Mouse (Mus musculus): Measurements from ENCODE around the gene Fam78b.

Fam78b gene

GRCm38 (mm10) chr1:167102046-167102445, 100.8 kb downstream of the Fam78b start:
- no peak for DNase-seq

GRCm38 (mm10) chr1:167102566-167102965, 101.3 kb downstream of the Fam78b start:
- no peak for DNase-seq

DNA sequence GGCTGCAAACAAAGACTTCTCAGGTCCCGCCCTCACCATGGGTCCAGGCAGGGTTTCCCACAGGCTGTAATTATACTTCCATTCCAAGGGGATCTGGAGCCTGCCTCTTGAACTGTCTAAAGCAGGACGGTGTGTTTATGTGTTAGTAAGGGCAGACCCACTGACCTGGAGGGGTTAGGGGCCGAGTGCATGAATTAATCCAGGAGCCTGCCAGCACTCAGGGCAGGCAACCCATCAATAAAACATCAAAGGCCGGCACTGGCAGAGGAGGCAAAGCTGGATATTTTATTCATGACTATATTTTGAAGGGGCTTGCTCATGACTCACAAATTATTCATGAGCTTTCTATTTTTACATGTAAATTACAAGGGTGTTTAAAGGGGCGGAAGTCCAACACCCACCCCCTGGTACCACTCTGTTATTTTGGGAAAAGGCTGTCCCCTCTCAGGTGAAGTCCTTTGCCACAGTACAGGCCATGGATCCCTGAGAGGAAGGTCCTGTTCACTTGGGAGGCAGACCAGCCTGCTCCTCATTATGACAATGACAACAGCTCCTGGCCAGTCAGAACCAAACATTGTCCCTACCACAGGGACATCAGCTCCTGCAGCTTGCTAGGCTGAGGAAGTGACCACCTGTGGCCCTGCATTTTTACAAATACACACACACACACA, 103.9 kb downstream of the Fam78b start:
- DNase-seq: no peak

GRCm38 (mm10) chr1:167105916-167106315, 104.7 kb downstream of the Fam78b start:
- DNase-seq: no peak

GRCm38 (mm10) chr1:167108973-167109509, 107.8 kb downstream of the Fam78b start:
- no peak for DNase-seq

GRCm38 (mm10) chr1:167114363-167115050, 113.3 kb downstream of the Fam78b start:
- DNase-seq: no peak

DNA sequence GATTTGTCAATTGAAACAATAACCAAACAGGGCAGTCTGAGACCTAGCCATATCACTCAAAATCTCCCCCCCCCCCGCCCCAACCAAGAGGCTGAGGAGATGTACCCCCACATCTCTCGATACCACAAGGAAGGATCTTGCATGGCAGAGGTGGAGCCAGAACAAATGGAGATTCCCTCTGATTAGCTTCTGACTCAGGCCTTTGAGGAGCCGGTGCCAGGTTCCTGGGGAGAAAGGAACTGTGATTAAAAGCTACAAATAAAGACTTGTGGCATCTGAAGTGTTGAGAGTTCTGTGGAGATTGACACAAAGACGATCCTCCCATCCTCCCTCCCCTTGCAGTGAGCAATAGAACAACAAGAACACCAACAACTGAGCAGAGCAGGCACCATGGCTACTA, 113.9 kb downstream of the Fam78b start:
- no peak for DNase-seq

GRCm38 (mm10) chr1:167116733-167117132, 115.5 kb downstream of the Fam78b start:
- DNase-seq: no peak

DNA sequence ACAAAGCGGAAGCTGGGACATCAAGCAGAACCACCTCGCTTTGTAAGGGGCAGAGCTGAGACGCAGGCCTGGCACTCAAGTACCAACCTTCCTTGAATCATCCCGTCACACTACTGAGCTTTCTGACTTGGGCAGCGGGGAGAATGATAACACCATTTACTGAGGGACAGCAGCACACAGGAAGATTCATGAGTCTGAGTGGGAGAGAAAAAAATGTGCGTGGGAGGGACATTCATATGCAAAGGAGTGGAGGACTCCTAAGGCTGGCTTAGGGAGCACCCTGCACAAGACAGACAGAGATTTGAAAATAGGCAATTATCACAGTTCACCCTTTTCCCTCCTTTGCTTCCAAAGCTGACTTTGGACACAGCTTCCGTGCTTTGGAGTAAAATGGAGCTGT, 117.8 kb downstream of the Fam78b start:
- no peak for DNase-seq

GRCm38 (mm10) chr1:167119439-167119838, 118.2 kb downstream of the Fam78b start:
- DNase-seq: no peak

DNA sequence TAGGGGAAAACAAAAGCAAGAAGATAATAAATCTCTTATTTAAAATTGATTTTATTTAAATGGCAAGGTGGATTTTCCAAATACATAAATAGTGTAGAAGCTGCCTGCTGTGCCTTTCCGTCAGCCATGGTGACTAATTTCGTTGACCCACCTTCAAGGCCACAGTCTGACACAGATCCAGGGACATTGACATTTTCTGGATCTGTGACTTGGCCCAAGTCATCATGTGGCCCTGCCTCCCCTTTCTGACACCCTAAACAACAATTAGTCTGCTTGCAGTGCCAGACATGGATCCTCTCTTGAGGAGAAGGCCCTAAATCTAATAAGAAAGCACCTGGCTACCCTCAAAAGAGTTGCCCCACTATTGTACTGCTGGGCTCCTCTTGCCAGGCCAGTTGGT, 121.2 kb downstream of the Fam78b start:
- DNase-seq: no peak

DNA sequence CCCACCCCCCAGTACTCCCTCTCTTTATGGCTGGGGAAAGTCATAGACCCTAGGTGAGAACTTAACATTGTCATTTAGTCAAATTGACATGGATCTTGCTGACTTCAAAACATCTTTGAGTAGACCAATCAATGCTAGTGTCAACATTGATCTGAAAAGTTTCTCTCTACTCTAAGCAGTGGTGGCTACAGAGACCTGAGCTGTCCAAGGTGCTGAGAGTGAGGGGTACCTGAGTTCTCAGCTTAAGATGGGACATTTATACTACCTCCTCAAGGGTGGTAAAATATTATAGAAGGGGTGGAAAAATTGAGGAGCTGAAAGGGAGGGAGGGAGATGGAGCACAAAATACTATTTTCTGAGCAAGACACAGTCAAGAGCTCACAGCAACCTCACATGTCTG, 122.3 kb downstream of the Fam78b start:
- DNase-seq: no peak

DNA sequence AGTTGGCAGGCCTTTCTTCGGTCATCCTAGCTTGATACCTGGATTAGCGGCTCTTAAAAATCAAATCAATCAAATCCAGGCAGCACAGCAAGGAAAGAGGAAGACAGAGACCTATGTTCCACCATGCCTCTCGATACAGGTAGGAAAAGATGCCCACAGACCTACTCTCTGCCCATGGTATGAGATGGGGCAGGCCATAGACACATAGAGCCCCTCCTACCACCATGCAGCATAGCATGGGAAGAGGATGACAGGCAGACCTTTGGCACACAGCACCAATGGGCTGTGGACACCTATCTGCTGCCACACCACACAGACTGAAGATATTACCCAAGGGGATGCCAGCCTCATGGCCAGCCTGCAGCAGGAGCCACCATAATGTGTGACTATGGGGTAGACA, 124.7 kb downstream of the Fam78b start:
- no peak for DNase-seq

- no peak for DNase-seq
Observed at GRCm38 (mm10) chr1:167126292-167126691, 125.1 kb downstream of the Fam78b start.

- no peak for DNase-seq
Observed at GRCm38 (mm10) chr1:167135748-167136147, 134.5 kb downstream of the Fam78b start.
